Mouse (Mus musculus): ENCODE measurements around the gene Cyb5r1.

- TF ChIP-seq POLR2A (IDR thresholded peaks at IDR 0.05; ENCODE audit: borderline replicate concordance, extremely low read depth, insufficient read depth, insufficient read length, poor library complexity, severe bottlenecking): no peak
- no peak for TF ChIP-seq CTCF (IDR thresholded peaks at IDR 0.05; ENCODE audit: borderline replicate concordance, extremely low read depth, insufficient read depth, insufficient read length)
Observed at GRCm38 (mm10) chr1:134458139-134458727, 52.9 kb downstream of the Cyb5r1 start.

Data from brain, embryonic 14.5 days (tissue).